In the genomic region with DNA sequence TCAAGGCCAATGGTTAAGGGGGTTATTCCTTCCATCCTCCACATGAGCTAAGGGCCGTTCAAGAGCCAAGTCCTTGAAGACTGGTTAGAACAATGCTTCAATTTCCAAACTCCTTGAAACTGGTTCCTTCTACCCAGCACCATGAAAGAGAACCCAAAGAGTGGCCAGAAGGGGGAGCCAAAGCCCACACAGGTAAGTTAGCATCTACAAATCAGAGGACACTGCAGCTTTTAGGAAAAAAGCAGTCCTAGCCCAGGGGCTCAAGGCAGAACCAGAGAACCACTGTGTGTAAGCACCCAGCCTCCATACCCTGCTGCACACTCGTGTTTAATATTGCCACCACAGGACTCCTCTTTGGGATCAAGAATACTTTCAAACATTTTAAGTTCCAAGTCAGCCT, we compare ENCODE assay signal across 8 mouse cellular contexts. TPM values are rescaled to one million over a fixed set of nuclear protein-coding genes. Genes with fewer than 3 reads are reported as not detected.
DNase-seq lines count a peak whose midpoint lies in the region; ATAC-seq and TF ChIP-seq lines count a peak whose summit lies in the region.

No protein-coding gene starts in this region.

- 32% methylated on average over 2 of the region's 2 CpGs for WGBS in forebrain, embryonic 16.5 days
- 20% methylated on average over 2 of the region's 2 CpGs for WGBS in liver, embryonic 14.5 days (ENCODE audit: insufficient replicate concordance)

- peaks cover 88% of the 10 kb centered on the region for H3K36me3 ChIP-seq in E14TG2a.4 (ENCODE audit: insufficient read depth, low read length)
- H3K36me3 ChIP-seq in forebrain, embryonic 16.5 days (ENCODE audit: control insufficient read depth, insufficient read depth), result peaks cover 3% of the 10 kb centered on the region
- H3K36me3 ChIP-seq in liver, embryonic 14.5 days (replicated peaks; ENCODE audit: control insufficient read depth, insufficient read depth, low read depth), result no peaks in the 10 kb centered on the region

- H3K9me3 ChIP-seq in E14TG2a.4 (ENCODE audit: low read length), result no peaks in the 10 kb centered on the region
- H3K9me3 ChIP-seq in forebrain, embryonic 16.5 days (ENCODE audit: control insufficient read depth, low read length), result no peaks in the 10 kb centered on the region
- no peaks in the 10 kb centered on the region for H3K9me3 ChIP-seq in liver, embryonic 14.5 days (ENCODE audit: control insufficient read depth, low read length)

- H3K27ac ChIP-seq in forebrain, embryonic 16.5 days (ENCODE audit: low read length), result no peak overlapping the region
- H3K27ac ChIP-seq in liver, embryonic 14.5 days, result no peak overlapping the region

- no peak overlapping the region for H3K4me2 ChIP-seq in forebrain, embryonic 16.5 days (ENCODE audit: low read length)
- no peak overlapping the region for H3K4me2 ChIP-seq in liver, embryonic 14.5 days (ENCODE audit: low read depth)

- no peaks in the 10 kb centered on the region for H3K27me3 ChIP-seq in E14TG2a.4 (ENCODE audit: insufficient read depth, low read length)
- H3K27me3 ChIP-seq in forebrain, embryonic 16.5 days (replicated peaks; ENCODE audit: control insufficient read depth, insufficient read depth, low read length), result no peaks in the 10 kb centered on the region
- no peaks in the 10 kb centered on the region for H3K27me3 ChIP-seq in liver, embryonic 14.5 days (ENCODE audit: control insufficient read depth, insufficient read depth, low read length)

- TF ChIP-seq EP300 in liver, embryonic 14.5 days (IDR thresholded peaks at IDR 0.05; ENCODE audit: low read depth), result no peak

- ATAC-seq in forebrain, embryonic 16.5 days, result 0 out of 2 replicates have a peak, but pooled peaks have one; percentile 13
- no peak for ATAC-seq in liver, embryonic 14.5 days (ENCODE audit: insufficient read depth)

- peak; percentile 80 for TF ChIP-seq CTCF in E14TG2a.4 (conservative IDR thresholded peaks at IDR 0.05; ENCODE audit: low read length)
- TF ChIP-seq CTCF in liver, embryonic 14.5 days (IDR thresholded peaks at IDR 0.05; ENCODE audit: low read depth), result peak; percentile 72

- peaks cover 16% of the 10 kb centered on the region for H3K4me1 ChIP-seq in E14TG2a.4 (replicated peaks; ENCODE audit: low read depth, low read length)
- peaks cover 12% of the 10 kb centered on the region for H3K4me1 ChIP-seq in forebrain, embryonic 16.5 days (replicated peaks; ENCODE audit: control insufficient read depth, insufficient read depth, low read length)
- no peaks in the 10 kb centered on the region for H3K4me1 ChIP-seq in liver, embryonic 14.5 days (replicated peaks; ENCODE audit: control insufficient read depth in 2 of 2, insufficient read depth in 2 of 2, low read length in 1 of 2)

- H3K9ac ChIP-seq in forebrain, embryonic 16.5 days (replicated peaks; ENCODE audit: low read depth, low read length), result no peak overlapping the region
- no peak overlapping the region for H3K9ac ChIP-seq in liver, embryonic 14.5 days (replicated peaks)

- H3K4me3 ChIP-seq in E14TG2a.4 (replicated peaks; ENCODE audit: low read length), result no peak overlapping the region
- no peak overlapping the region for H3K4me3 ChIP-seq in forebrain, embryonic 16.5 days (replicated peaks; ENCODE audit: low read length)
- H3K4me3 ChIP-seq in liver, embryonic 14.5 days (ENCODE audit: insufficient read depth in 1 of 2, low read depth in 2 of 2, low read length in 2 of 2), result no peak overlapping the region

- DNase-seq in A20 (ENCODE audit: low read depth, low spot score), result peak; percentile 73
- DNase-seq in cerebellum, adult 11-12 months, result peak; percentile 71
- DNase-seq in kidney, postnatal 10 days, result peak; percentile 82
- DNase-seq in liver, embryonic 14.5 days (ENCODE audit: low read depth in 3 of 3, low spot score in 3 of 3), result peak in 1 of 3 experiments; percentile 35
- DNase-seq in retina, postnatal 1 day, result peak; percentile 72
- DNase-seq in urinary bladder, adult 2 months (ENCODE audit: low spot score), result no peak

RNA-seq across cellular contexts. Expression of a gene that starts 11.2 kb away (rescaled TPM):
- polyA plus RNA-seq in forebrain, embryonic 16.5 days (2015; fragmentation: Nextera tagmentation; extraction: Ambion mirVana), result 0.40 and 0.91 TPM in 2 replicates
- polyA plus RNA-seq in liver, embryonic 14.5 days (2012; rRNA removed), result 6.1 and 6.4 TPM in 2 replicates
- 4.9 and 5.7 TPM in 2 replicates for polyA plus RNA-seq in liver, embryonic 14.5 days (2014; fragmentation: Nextera tagmentation; extraction: Ambion mirVana)
- polyA plus RNA-seq in urinary bladder, adult 2 months (2012; rRNA removed), result 21.2 TPM in 2 replicates

RNA-seq across cellular contexts. Expression of a gene that starts 45.6 kb away (rescaled TPM):
- 1.9 and 2.5 TPM in 2 replicates for polyA plus RNA-seq in forebrain, embryonic 16.5 days (2015; fragmentation: Nextera tagmentation; extraction: Ambion mirVana)
- 2.1 TPM in 2 replicates for polyA plus RNA-seq in liver, embryonic 14.5 days (2012; rRNA removed)
- 3.6 and 3.7 TPM in 2 replicates for polyA plus RNA-seq in liver, embryonic 14.5 days (2014; fragmentation: Nextera tagmentation; extraction: Ambion mirVana)
- 12.2 and 12.6 TPM in 2 replicates for polyA plus RNA-seq in urinary bladder, adult 2 months (2012; rRNA removed)
